Mouse (Mus musculus): ENCODE measurements around the gene Aknad1. TPM values are rescaled to one million over a fixed set of nuclear protein-coding genes. Genes with fewer than 3 reads are reported as not detected.

Gene Aknad1
- total and polyA plus RNA-seq, 2 experiments from 2014 or later, result not detected

DNA sequence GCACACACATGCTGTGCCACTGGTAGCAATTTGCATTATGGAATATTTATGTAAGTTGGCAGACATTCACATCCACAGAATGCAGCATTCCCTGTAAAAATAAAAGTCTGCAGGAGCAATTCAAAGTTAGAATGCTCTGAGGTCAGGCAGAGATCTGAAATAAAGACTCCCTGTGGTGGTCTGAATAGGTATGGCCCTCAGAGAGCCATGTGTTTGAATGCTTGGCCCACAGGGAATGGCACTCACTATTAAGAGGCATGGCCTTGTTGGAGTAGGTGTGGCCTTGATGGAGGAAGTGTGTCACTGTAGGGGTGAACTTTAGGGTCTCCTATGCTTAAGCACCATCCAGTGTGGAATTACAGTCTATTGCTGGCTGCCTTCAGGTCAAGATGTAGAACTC lies 53.0 kb downstream of the Aknad1 start:
- Histone ChIP-seq H3K36me3 (ENCODE audit: insufficient read depth) (peaks cover 6% of the 10 kb centered on the region; the same call in 1 of the 2 replicates), H3K27me3 (ENCODE audit: insufficient read depth, low read length) (no peaks in the 10 kb centered on the region), H3K27ac (ENCODE audit: low read depth, low read length) (no peak overlapping the region), H3K4me1 (ENCODE audit: insufficient read depth) (0 out of 2 replicates have a peak, but pooled peaks cover 2% of the 10 kb centered on the region), H3K9ac (no peak overlapping the region), H3K9me3 (ENCODE audit: low read length) (no peaks in the 10 kb centered on the region), H3K4me3 (ENCODE audit: low read depth, low read length) (no peak overlapping the region), H3K4me2 (ENCODE audit: low read depth) (no peak overlapping the region)
- ATAC-seq, result peak; percentile 47; the same call in 1 of the 2 replicates
- DNase-seq, result peak; percentile 21
- no peak for TF ChIP-seq CTCF (IDR thresholded peaks at IDR 0.05; ENCODE audit: low read depth)

DNA sequence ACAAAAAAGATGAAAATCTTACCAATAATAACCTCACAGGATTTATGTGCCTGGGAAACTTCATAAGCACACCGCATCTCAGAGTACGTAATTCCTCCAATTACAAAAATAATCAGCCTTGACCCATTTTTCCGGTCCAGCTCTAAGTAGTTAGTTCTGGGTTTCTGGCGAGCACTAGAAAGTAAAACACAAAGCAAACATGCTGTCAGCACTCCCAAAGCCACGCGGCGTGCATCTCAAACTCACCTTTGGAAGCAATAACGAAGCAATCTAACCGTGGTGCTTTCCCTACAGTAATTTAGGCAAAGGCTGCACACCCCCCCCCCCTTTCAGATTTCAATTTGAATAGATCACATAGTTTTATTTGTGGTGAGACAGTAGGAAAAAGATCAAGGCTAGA lies 55.3 kb downstream of the Aknad1 start:
- Histone ChIP-seq H3K9me3 (ENCODE audit: low read length) (no peaks in the 10 kb centered on the region), H3K4me2 (ENCODE audit: low read depth) (no peak overlapping the region), H3K9ac (no peak overlapping the region), H3K4me3 (ENCODE audit: low read depth, low read length) (no peak overlapping the region), H3K27me3 (ENCODE audit: insufficient read depth, low read length) (no peaks in the 10 kb centered on the region), H3K4me1 (ENCODE audit: insufficient read depth) (0 out of 2 replicates have a peak, but pooled peaks cover 2% of the 10 kb centered on the region), H3K36me3 (ENCODE audit: insufficient read depth) (peaks cover 10% of the 10 kb centered on the region; the same call in 1 of the 2 replicates), H3K27ac (ENCODE audit: low read depth, low read length) (no peak overlapping the region)
- DNase-seq, result no peak
- 68% methylated on average over 9 of the region's 9 CpGs for WGBS
- no peak for TF ChIP-seq CTCF (IDR thresholded peaks at IDR 0.05; ENCODE audit: low read depth)
- ATAC-seq, result no peak

DNA sequence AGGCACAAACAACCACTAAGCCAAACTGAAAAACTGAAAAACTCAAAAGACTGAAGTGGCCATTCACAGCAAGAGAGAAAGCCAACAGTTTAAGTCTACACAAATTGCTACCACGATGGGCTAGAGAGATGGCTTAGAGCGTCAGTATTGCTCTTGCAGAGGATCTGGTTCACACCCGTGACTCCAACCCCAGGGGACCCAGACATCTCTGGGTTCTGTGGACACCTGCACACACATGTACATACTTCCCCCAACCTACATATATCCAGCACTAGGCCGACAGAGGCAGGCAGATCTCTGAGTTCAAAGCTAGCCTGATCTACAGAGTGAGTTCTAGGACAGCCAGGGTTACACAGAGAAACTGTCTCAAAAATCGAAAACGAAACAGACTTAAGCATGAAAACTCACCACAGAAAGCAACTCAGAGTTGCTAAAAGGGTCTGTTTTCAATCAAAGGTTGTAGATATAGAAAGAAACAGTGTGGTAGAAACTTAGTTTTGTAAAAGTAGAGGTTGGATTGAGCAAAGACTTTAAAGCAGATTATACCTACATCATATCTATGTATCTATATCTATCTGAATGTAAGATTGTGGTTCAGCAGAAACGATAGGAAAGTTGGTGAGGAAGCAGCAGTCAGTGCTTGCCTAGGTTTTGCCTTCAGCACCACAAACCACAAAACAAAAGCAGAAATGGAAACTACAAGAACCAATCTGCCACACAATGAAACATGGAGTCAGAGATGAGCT lies 56.3 kb downstream of the Aknad1 start:
- DNase-seq, result no peak
- Histone ChIP-seq H3K4me1 (ENCODE audit: insufficient read depth) (0 out of 2 replicates have a peak, but pooled peaks cover 2% of the 10 kb centered on the region), H3K9ac (no peak overlapping the region), H3K36me3 (ENCODE audit: insufficient read depth) (peaks cover 18% of the 10 kb centered on the region; the same call in 1 of the 2 replicates), H3K9me3 (ENCODE audit: low read length) (no peaks in the 10 kb centered on the region), H3K4me3 (ENCODE audit: low read depth, low read length) (no peak overlapping the region), H3K4me2 (ENCODE audit: low read depth) (no peak overlapping the region), H3K27ac (ENCODE audit: low read depth, low read length) (no peak overlapping the region), H3K27me3 (ENCODE audit: insufficient read depth, low read length) (no peaks in the 10 kb centered on the region)
- no peak for ATAC-seq
- no peak for TF ChIP-seq CTCF (IDR thresholded peaks at IDR 0.05; ENCODE audit: low read depth)
- WGBS, result 92% methylated on average over 7 of the region's 7 CpGs

DNA sequence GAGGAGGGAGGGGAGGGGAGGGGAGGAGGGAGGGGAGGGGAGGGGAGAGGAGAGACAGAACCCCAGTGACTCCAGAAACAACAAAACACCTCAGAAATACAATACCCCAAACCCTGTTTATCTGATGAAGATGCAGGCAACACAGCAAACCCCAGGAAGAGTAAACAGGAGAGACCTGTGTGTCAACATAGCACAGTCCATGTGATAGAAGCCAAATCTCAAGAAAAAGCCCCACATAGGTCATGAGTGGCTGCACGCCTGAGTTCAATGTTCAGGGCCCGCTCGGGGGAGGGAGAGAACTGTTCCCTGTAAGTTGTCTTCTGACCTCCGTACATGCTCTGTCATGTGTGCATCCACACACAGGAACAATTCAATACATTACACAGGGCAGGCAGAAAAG lies 56.9 kb downstream of the Aknad1 start:
- Histone ChIP-seq H3K4me1 (ENCODE audit: insufficient read depth) (0 out of 2 replicates have a peak, but pooled peaks cover 2% of the 10 kb centered on the region), H3K4me3 (ENCODE audit: low read depth, low read length) (no peak overlapping the region), H3K36me3 (ENCODE audit: insufficient read depth) (peaks cover 25% of the 10 kb centered on the region), H3K27me3 (ENCODE audit: insufficient read depth, low read length) (no peaks in the 10 kb centered on the region), H3K9ac (no peak overlapping the region), H3K4me2 (ENCODE audit: low read depth) (no peak overlapping the region), H3K27ac (ENCODE audit: low read depth, low read length) (no peak overlapping the region), H3K9me3 (ENCODE audit: low read length) (no peaks in the 10 kb centered on the region)
- TF ChIP-seq CTCF (IDR thresholded peaks at IDR 0.05; ENCODE audit: low read depth), result no peak
- DNase-seq (no peak), ATAC-seq (no peak)
- 94% methylated on average over 4 of the region's 4 CpGs for WGBS

DNA sequence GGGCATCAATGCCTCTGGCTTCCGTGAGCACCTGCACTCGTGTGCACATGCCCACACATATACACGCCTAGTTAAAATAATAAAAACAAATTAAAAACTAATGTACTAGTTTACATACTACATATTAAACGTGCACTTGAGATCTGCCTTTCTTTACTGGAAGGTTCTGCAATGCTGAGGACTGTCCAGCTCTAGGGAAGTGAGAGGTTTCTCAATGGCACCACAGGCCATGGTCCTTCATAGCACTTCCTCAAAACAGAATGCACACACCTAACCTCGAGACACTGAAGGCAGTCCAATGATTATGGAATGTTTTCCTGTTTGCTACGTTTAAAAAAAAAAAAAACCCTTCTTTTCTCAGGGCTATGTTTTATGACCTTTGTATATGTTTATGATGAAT lies 58.3 kb downstream of the Aknad1 start:
- H3K9ac ChIP-seq, result no peak overlapping the region
- no peaks in the 10 kb centered on the region for H3K27me3 ChIP-seq (ENCODE audit: insufficient read depth, low read length)
- TF ChIP-seq CTCF (IDR thresholded peaks at IDR 0.05; ENCODE audit: low read depth), result no peak
- no peaks in the 10 kb centered on the region for H3K4me1 ChIP-seq (ENCODE audit: insufficient read depth)
- no peak for DNase-seq
- 91% methylated on average over 6 of the region's 6 CpGs for WGBS
- no peak overlapping the region for H3K4me3 ChIP-seq (ENCODE audit: low read depth, low read length)
- H3K4me2 ChIP-seq (ENCODE audit: low read depth), result no peak overlapping the region
- H3K9me3 ChIP-seq (ENCODE audit: low read length), result no peaks in the 10 kb centered on the region
- no peak overlapping the region for H3K27ac ChIP-seq (ENCODE audit: low read depth, low read length)
- ATAC-seq, result no peak
- peaks cover 30% of the 10 kb centered on the region for H3K36me3 ChIP-seq (ENCODE audit: insufficient read depth)

DNA sequence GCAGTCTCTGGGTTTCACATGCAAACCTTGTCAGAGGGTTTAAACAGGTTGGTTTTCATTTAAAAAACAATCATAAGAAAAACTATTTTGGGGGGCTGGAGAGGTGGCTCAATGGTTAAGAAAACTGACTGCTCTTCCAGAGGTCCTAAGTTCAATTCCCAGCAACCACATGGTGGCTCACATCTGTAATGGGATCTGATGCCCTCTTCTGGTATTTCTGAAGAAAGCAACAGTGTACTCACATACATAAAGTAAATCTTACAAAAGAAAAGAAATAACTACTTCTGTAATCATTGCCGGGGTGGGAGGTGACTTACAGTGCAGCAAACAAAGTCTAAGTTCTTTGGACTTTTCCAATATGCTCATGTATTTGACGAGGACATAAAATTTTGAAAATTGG lies 58.9 kb downstream of the Aknad1 start:
- Histone ChIP-seq H3K27me3 (ENCODE audit: insufficient read depth, low read length) (no peaks in the 10 kb centered on the region), H3K27ac (ENCODE audit: low read depth, low read length) (no peak overlapping the region), H3K9me3 (ENCODE audit: low read length) (no peaks in the 10 kb centered on the region), H3K4me2 (ENCODE audit: low read depth) (no peak overlapping the region), H3K9ac (no peak overlapping the region), H3K4me3 (ENCODE audit: low read depth, low read length) (no peak overlapping the region), H3K36me3 (ENCODE audit: insufficient read depth) (peaks cover 31% of the 10 kb centered on the region), H3K4me1 (ENCODE audit: insufficient read depth) (no peaks in the 10 kb centered on the region)
- WGBS, result 81% methylated on average over 2 of the region's 2 CpGs
- TF ChIP-seq CTCF (IDR thresholded peaks at IDR 0.05; ENCODE audit: low read depth), result no peak
- ATAC-seq, result no peak
- DNase-seq, result no peak

DNA sequence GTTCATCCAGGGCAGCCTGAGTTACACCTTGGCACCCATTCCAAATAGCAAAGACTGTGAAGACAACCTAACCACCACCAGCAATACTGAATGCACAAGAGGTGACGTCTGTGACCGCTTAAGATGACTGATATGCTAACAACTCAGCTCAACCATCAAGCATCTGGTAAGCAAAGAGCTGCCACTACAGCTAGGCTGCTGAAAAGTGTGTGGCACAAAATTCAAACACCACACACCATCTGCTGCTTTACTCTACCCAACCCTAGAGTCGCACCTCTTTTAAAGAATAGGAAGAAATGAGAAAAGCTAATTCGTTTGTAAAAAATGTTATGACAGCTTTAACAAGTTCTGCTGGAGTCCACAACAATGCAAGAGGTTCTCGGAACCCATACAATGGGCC lies 66.2 kb downstream of the Aknad1 start:
- DNase-seq (no peak), ATAC-seq (no peak)
- Histone ChIP-seq H3K9me3 (ENCODE audit: low read length) (no peaks in the 10 kb centered on the region), H3K9ac (no peak overlapping the region), H3K4me1 (ENCODE audit: insufficient read depth) (no peaks in the 10 kb centered on the region), H3K27ac (ENCODE audit: low read depth, low read length) (no peak overlapping the region), H3K27me3 (ENCODE audit: insufficient read depth, low read length) (no peaks in the 10 kb centered on the region), H3K4me2 (ENCODE audit: low read depth) (no peak overlapping the region), H3K4me3 (ENCODE audit: low read depth, low read length) (no peak overlapping the region), H3K36me3 (ENCODE audit: insufficient read depth) (peaks cover 20% of the 10 kb centered on the region)
- 41% methylated on average over 5 of the region's 5 CpGs for WGBS
- no peak for TF ChIP-seq CTCF (IDR thresholded peaks at IDR 0.05; ENCODE audit: low read depth)

All from forebrain, postnatal 0 days (tissue).